Mouse (Mus musculus): ENCODE measurements at regions not wholly inside any gene's neighbourhood (a gene's known extent, or its start where the extent isn't known, plus 50 kb on each side); places are given as distances from the start of the nearest gene placed in this dataset.
"Not testable (repeated sequence)": the region's sequence is repeated elsewhere in the genome, so short reads cannot be mapped to it uniquely, and the experiment has no call there.

- no peak for DNase-seq (ENCODE audit: low spot score)
These were observed 223.6 kb upstream of the Egfl6 start for GRCm38 (mm10) chrX:166809165-166809564.

- DNase-seq (ENCODE audit: low spot score) = no peak
These were observed 222.7 kb upstream of the Egfl6 start for GRCm38 (mm10) chrX:166808207-166808606.

- DNase-seq (ENCODE audit: low spot score) = no peak
These were observed 220.4 kb upstream of the Egfl6 start for GRCm38 (mm10) chrX:166805957-166806356.

GRCm38 (mm10) chrX:166805480-166805879 lies 220.0 kb upstream of the Egfl6 start:
- DNase-seq (ENCODE audit: low spot score) = no peak

GRCm38 (mm10) chrX:166803246-166803645 lies 217.7 kb upstream of the Egfl6 start:
- no peak for DNase-seq (ENCODE audit: low spot score)

GRCm38 (mm10) chrX:166801017-166801416 lies 215.5 kb upstream of the Egfl6 start:
- no peak for DNase-seq (ENCODE audit: low spot score)

- DNase-seq (ENCODE audit: low spot score) = no peak
These were observed 210.1 kb upstream of the Egfl6 start for GRCm38 (mm10) chrX:166795651-166796050.

GRCm38 (mm10) chrX:166789031-166789430 lies 203.5 kb upstream of the Egfl6 start:
- DNase-seq (ENCODE audit: low spot score) = no peak

- not testable (repeated sequence) for DNase-seq (ENCODE audit: low spot score)
These were observed 201.6 kb upstream of the Egfl6 start for GRCm38 (mm10) chrX:166787137-166787536.

- DNase-seq (ENCODE audit: low spot score) = no peak
These were observed 200.1 kb upstream of the Egfl6 start for GRCm38 (mm10) chrX:166785615-166786014.

- no peak for DNase-seq (ENCODE audit: low spot score)
These were observed 197.9 kb upstream of the Egfl6 start for GRCm38 (mm10) chrX:166783377-166783776.

- DNase-seq (ENCODE audit: low spot score) = no peak
These were observed 194.0 kb upstream of the Egfl6 start for GRCm38 (mm10) chrX:166779334-166780092.

- no peak for DNase-seq (ENCODE audit: low spot score)
These were observed 187.9 kb upstream of the Egfl6 start for GRCm38 (mm10) chrX:166773408-166773854.

- DNase-seq (ENCODE audit: low spot score) = no peak
These were observed 181.5 kb upstream of the Egfl6 start for GRCm38 (mm10) chrX:166766991-166767390.

GRCm38 (mm10) chrX:166765647-166766046 lies 180.1 kb upstream of the Egfl6 start:
- DNase-seq (ENCODE audit: low spot score) = no peak

- DNase-seq (ENCODE audit: low spot score) = no peak
These were observed 176.6 kb upstream of the Egfl6 start for GRCm38 (mm10) chrX:166762098-166762497.

- DNase-seq (ENCODE audit: low spot score) = no peak
These were observed 171.6 kb upstream of the Egfl6 start for GRCm38 (mm10) chrX:166757152-166757551.

GRCm38 (mm10) chrX:166754967-166755654 lies 169.6 kb upstream of the Egfl6 start:
- DNase-seq (ENCODE audit: low spot score) = no peak

GRCm38 (mm10) chrX:166749055-166749679 lies 163.6 kb upstream of the Egfl6 start:
- DNase-seq (ENCODE audit: low spot score) = no peak

- DNase-seq (ENCODE audit: low spot score) = no peak
These were observed 145.8 kb upstream of the Egfl6 start for GRCm38 (mm10) chrX:166731354-166731753.

GRCm38 (mm10) chrX:166728622-166728928 lies 143.1 kb upstream of the Egfl6 start:
- no peak for DNase-seq (ENCODE audit: low spot score)

- DNase-seq (ENCODE audit: low spot score) = no peak
These were observed 142.5 kb upstream of the Egfl6 start for GRCm38 (mm10) chrX:166727823-166728621.
